Mouse (Mus musculus): ENCODE measurements around the gene Syk. TPM values are rescaled to one million over a fixed set of nuclear protein-coding genes. Genes with fewer than 3 reads are reported as not detected.

Syk gene
- total RNA-seq, 2 experiments from 2014 or later = 2.1 to 3.5 TPM

GRCm38 (mm10) chr13:52596692-52597091 lies 13.7 kb downstream of the Syk start:
- DNase-seq = no peak
- intact Hi-C loops (cut with DNase I) = no loop called here

DNA sequence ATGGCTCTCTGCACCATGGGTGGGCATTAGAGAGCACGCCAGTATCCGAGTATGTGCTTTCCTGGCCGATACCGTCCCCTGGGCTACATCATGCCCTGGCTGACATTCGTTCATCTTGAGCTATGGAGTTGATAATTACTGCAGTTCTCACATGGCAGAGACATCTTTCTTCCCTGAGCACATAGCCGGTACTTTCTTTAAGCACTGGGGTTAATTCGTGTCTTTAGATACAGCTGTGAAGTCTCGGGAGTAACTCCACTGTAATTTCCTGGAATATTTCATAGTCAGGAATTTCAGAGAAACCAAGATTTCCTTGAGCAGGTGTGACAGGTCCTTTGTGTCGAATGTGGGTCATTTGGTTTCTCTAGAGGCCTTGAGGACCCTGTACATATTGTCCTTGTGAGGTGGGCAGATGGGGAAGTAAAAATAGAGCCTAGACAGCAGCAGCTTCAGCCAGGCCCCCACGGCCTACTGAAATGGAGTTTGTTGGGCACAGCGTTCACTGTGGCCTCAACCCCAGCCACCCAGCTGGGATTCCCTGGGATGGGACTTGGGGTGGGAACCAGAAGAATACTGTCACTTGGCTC lies 14.2 kb downstream of the Syk start:
- intact Hi-C loops (cut with DNase I) = no loop called here
- DNase-seq = no peak

GRCm38 (mm10) chr13:52598233-52598632 lies 15.3 kb downstream of the Syk start:
- intact Hi-C loops (cut with DNase I) = no loop called here
- DNase-seq = no peak

DNA sequence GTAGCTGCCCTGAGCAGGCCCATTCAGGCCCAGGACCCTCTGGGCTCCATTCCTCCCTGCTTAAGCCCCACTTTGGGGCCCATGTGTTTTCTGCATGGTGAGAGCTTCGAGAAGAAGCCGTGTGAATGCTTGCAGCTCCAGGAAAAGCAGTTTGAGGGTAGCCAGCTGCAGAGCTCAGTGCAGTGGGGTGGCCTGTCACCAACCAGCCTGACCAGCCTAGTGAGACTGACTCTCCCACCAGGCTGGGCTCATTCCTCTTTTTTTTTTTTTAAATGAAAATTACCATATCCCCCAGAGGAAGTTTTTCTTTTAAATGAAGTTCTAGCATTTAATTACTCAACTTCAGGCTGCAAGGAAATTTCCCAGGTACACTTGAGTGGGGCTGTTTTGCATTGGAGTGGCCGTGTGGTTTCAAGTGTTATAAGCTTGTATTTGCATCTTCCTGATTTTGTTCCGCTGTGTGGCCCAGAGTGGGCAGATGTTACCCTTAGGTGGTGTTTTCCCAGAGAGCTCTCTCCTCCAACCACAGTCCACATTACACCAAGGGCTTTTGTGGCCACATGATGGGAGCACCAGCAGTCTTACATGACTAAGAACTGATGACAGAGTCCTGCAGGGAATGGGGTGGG lies 17.2 kb downstream of the Syk start:
- intact Hi-C loops (cut with DNase I) = no loop called here
- DNase-seq = no peak

- DNase-seq = no peak
- intact Hi-C loops (cut with DNase I) = no loop called here
These were observed 19.8 kb downstream of the Syk start for GRCm38 (mm10) chr13:52602752-52603151.

DNA sequence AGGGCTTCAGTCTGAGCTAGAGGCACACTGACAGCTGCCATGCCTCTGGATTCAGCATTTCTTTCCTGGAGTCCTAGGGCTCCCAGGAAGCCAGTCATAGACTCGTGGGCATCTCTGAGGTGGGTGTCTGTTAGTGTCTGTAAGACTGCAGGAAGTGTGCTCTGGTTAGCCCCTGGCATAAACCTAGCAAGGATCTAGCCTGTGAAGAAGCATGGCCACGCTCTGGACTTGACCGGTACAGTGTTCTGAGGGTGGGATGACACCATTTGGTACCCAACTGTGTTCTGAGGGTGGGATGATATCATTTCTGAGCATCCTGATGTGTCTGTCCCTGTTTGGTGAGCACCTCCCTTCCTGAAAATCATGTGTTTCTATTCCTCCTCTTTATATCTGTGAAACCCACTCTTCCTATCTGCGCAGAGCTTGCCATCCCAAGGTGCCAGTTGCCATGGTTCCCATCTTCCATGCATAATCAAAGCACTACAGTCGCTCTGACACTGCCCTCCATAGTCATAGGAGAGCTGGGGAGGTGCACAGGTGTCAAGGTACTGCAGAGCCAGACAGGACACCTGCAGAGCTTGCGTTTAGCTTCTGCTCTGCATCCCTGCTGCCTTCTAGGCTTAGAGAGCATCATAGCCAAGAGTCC lies 20.9 kb downstream of the Syk start:
- DNase-seq = no peak
- intact Hi-C loops (cut with DNase I) = no loop called here

DNA sequence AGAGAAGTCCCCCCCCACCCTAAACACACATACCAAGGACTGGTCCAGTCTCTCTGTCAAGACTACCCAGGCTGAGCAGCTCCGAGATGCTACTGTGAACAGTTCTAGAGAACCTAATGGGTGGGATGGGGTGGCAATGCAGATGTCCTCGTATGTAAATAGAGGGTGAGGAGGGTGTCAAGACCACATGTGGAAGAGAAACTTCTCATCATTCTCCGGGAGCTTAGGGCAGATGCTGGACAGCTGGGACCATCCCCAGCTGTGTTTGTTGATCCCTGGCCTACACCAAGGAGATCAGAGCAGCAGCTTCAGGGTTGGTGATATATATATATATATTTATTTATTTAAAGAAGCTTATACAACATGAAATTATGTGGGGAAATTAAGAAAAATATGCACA lies 22.0 kb downstream of the Syk start:
- intact Hi-C loops (cut with DNase I) = no loop called here

GRCm38 (mm10) chr13:52605911-52606310 lies 22.9 kb downstream of the Syk start:
- intact Hi-C loops (cut with DNase I) = no loop called here
- peak; percentile 24 to 35 for DNase-seq

More for the DNA sequence above, 22.0 kb downstream of the Syk start:
- DNase-seq = no peak

DNA sequence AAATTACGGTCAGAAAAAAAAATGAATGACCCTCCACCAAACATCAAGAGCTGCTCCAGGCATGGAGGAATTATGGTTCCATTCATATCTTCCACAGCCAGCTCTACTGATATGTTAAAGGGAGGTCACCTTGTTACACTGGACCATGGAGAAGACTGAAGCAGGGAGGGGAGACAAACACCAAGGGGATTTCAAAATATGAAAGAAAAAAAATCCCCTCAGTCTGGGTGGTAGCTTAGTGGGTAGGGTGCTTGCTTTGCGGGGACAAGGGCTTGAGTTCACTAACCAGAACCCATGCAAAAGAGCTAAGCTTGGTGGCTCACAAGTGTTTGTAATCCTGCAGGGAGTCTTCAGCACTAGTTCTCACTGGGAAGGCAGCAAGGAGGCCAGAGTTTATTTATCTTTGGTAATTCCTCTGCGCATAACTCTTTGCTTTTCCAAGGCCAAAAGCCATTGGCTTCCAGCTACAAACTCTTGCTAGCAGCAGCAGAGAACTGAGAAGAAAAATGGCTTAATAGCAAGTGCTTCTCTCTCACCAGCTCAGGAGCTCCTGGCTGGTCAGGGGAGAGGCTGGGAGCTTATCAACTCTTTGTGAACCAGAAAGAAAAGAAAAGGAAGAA lies 23.8 kb downstream of the Syk start:
- intact Hi-C loops (cut with DNase I) = no loop called here
- DNase-seq = no peak

DNA sequence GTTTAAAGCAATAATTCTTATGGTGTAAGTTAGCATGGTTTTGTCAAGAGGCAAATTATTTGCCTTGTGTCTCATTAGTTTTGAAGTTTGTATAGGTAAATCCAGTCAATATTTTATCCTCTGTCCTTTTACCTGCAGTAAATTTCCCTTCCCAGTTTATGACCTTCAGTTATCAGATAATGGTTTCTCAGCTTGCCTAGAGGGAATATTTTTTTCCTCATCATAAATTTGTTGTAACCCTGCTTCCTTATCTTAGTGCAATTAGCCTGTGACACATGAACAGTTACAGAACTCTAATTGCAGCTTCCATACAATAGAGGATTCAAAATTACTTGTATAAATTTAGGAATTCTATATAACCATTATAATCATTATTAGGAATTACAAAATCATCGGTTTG lies 25.0 kb downstream of the Syk start:
- DNase-seq = no peak
- intact Hi-C loops (cut with DNase I) = no loop called here

GRCm38 (mm10) chr13:52610463-52610862 lies 27.5 kb downstream of the Syk start:
- no peak for DNase-seq
- intact Hi-C loops (cut with DNase I) = no loop called here

DNA sequence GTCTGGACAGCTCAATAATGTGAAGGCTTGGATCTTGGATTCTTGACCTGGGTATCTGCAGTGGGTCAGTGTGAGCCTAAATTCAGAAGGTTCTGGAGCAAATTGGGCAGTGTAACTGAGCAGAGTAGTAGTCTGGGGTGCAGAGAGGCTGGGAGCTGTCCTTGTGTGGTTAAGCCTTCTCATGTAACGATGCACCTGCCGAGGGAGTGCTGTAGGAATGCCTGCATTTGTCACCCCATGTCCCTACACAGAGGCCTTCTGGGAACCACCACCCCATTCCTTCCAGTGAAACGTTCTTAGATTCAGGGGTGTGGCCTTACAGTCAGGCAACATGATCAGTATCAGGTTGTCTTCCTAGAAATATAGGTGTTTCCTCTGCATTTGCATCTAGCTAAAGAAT lies 30.3 kb downstream of the Syk start:
- no peak for DNase-seq
- intact Hi-C loops (cut with DNase I) = no loop called here

GRCm38 (mm10) chr13:52615085-52615484 lies 32.1 kb downstream of the Syk start:
- intact Hi-C loops (cut with DNase I) = no loop called here
- DNase-seq = no peak

DNA sequence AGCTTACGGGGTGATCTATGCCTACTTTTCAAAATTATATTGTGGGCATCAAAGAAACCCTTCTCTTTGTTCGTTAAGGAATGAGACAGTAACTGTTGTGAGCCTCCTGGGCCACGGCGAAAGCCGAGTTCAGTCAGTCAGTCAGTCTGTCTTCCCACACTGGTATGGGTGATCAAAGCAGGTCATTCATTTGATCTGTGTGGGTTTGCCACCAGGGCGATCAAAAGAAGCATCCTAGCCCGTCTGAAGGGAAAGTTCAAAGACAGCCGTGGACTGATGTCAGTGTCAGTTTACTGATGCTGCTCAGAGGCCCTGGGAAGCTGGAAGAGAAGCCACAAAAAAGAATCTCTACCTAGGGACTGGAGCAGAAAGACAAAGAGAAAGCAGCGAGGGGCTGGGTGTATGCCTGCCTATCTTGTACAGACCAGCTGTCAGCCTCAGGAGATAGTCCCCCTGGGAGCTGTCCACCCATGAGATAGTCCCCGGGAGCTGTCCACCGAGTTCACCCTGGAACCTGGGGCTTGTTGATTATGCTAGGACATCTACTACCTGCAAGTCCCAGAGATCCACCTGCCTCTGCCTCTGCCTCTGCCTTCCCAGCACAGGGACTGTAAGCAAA lies 34.2 kb downstream of the Syk start:
- intact Hi-C loops (cut with DNase I) = no loop called here

GRCm38 (mm10) chr13:52618592-52618991 lies 35.6 kb downstream of the Syk start:
- no peak for DNase-seq

More for the DNA sequence above, 34.2 kb downstream of the Syk start:
- DNase-seq = no peak

DNA sequence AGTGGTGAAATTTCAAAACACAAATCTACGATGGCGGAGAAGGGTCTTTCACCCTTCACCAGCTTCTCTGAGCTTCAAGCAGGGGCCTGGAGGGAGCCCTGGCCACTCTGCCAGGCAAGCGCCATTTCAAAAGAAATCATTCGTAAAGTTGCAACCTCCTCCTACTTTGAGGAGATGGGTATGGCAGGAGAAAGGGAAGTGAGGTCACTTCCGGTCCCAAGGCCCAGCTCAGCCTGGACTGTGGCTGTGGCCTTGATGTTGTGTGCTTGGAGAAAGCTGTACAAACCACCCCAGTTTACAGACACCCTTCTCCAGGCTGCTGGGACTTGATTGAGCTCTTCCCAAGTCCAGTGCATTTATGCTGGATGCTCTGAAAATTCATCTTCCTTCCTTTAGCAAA lies 36.5 kb downstream of the Syk start:
- intact Hi-C loops (cut with DNase I) = no loop called here
- DNase-seq = no peak

More at GRCm38 (mm10) chr13:52618592-52618991, 35.6 kb downstream of the Syk start:
- intact Hi-C loops (cut with DNase I) = no loop called here

GRCm38 (mm10) chr13:52624038-52624437 lies 41.1 kb downstream of the Syk start:
- intact Hi-C loops (cut with DNase I) = loop anchor here (10.0 kb wide), 1 partner anchor 789 kb away; no protein-coding TSS in a partner anchor
- peak; percentile 44 to 51 for DNase-seq

DNA sequence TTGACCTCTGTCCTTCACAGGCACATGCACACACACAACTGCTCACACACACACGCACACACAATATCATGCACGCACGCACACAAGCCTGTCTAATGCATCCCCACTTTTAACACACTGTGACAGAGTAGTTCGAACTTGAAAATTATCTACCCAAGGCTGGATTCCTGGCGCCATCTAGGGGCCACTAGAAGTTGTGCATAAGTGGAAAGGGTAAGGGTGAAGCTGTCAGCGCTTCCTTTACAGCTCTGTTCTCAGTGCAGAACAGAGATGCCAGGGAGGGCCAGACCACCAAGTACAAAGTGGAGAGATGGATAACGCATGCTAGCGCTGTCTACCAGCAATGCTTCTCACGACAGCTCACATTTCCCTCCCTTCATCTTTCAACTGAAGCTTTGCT lies 45.6 kb downstream of the Syk start:
- DNase-seq = no peak
- intact Hi-C loops (cut with DNase I) = loop anchor here (5.0 to 10.0 kb wide), 2 partner anchors 351 to 794 kb away; no protein-coding TSS in a partner anchor

GRCm38 (mm10) chr13:52631624-52632023 lies 48.7 kb downstream of the Syk start:
- intact Hi-C loops (cut with DNase I) = no loop called here

DNA sequence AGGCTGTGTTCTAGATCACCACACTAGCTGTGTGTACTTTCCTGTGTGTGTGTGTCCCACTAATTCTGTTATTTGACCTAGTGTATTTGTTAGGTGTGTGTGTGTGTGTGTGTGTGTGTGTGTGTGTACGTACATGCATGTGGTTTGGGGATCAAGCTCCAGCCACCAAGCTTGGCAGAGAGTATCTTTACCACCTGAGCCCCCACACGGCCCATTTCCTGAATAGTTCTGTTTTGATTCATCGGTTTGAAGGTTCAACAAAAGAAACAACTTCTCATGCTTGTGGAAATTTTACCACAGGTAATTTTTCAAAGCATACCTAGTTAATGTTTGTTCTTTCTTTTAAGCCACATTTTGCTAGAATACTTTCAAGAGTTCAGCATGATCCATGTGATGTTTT lies 52.5 kb downstream of the Syk start:
- intact Hi-C loops (cut with DNase I) = no loop called here
- no peak for DNase-seq

More at GRCm38 (mm10) chr13:52631624-52632023, 48.7 kb downstream of the Syk start:
- DNase-seq = no peak

- no peak for DNase-seq
- intact Hi-C loops (cut with DNase I) = no loop called here
These were observed 53.3 kb downstream of the Syk start for GRCm38 (mm10) chr13:52636176-52636748.

Data from gastrocnemius, postnatal 36 days (tissue).